Mouse (Mus musculus) bone marrow macrophage, adult 2 months (primary cell): ENCODE data around the gene Fam172a. TPM values are rescaled to one million over a fixed set of nuclear protein-coding genes. Genes with fewer than 3 reads are reported as not detected.

Experiments
- H3K27ac ChIP-seq: 2 replicates; pipeline ENCODE4 v1.5.1; 2012; ENCODE audit warnings: low read depth, low read length; ENCODE audit not compliant: insufficient read depth
- H3K4me1 ChIP-seq: 2 replicates; pipeline ENCODE4 v1.6.1; 2012; ENCODE audit warnings: low read length; ENCODE audit not compliant: control insufficient read depth, insufficient read depth
- H3K4me3 ChIP-seq: 2 replicates; pipeline ENCODE4 v1.5.1; 2012; ENCODE audit warnings: mild to moderate bottlenecking, low read length, moderate library complexity; ENCODE audit not compliant: insufficient read depth
- CTCF ChIP-seq: IDR thresholded peaks from 2 replicates; pipeline ENCODE4 v1.5.1; 2012; ENCODE audit warnings: low read depth, mild to moderate bottlenecking, low read length, moderate library complexity
- POLR2A ChIP-seq: IDR thresholded peaks from 2 replicates; pipeline ENCODE4 v1.6.1; 2012; ENCODE audit warnings: mild to moderate bottlenecking, low read depth, low read length, borderline replicate concordance
- polyA plus RNA-seq: library from polyadenylated mRNA; stranded (reverse); fragments of >200 nt; gene quantifications from 2 replicates; pipeline ENCODE4 v1.2.4, GENCODE M21; 2012; ENCODE audit not compliant: missing spikeins, insufficient read depth, insufficient read length

Fam172a gene
- polyA plus RNA-seq, 1 experiment: 28.4 TPM

DNA sequence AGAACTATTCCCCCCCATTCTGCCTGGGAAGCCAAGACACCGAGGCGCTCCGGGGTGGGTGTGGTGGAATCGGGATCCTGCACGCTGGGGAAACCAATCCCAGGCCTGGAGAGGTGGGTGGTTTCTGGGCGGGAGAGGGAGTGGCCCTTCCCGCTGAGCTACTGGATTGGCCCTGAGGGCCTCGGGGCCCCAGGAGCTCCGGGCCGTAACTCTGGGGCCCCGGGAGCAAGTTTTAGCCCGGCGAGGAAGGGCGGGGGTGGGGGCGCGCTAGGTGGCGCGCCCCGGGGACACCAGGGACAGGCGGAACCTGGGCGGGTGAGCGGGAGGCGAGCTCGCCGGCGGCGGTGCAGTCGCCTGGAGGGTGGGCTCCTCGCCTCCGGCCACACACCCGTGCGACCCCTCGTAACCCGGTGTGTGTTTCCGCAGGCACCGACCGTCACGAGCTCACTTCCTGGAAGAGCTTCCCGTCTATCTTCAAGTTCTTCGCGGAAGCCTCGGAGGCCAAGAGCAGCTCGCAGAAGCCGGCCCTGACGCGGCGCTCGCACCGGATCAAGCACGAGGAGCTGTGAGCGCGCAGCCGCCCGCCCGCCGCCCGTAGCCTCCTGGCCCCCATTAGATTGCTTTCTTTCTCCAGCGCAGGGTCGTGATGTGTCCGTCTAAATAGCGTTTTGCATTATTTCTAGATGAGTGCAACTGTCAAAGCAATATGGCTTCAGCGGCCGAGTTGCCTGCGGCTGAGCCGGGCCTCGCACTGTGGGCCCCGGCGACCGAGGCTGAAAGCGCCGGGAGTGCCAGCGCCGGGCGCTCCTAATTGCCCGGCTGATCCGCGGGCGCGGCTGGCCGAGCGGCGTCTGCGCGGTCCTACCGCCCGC is 461.5 kb downstream of the Fam172a start:
- H3K4me1 ChIP-seq: peaks cover 3% of the 10 kb centered on the region; the same call in 1 of the 2 replicates
- TF ChIP-seq CTCF (no peak), POLR2A (no peak)
- peak overlapping the region; percentile 70 for H3K4me3 ChIP-seq
- H3K27ac ChIP-seq: no peak overlapping the region

DNA sequence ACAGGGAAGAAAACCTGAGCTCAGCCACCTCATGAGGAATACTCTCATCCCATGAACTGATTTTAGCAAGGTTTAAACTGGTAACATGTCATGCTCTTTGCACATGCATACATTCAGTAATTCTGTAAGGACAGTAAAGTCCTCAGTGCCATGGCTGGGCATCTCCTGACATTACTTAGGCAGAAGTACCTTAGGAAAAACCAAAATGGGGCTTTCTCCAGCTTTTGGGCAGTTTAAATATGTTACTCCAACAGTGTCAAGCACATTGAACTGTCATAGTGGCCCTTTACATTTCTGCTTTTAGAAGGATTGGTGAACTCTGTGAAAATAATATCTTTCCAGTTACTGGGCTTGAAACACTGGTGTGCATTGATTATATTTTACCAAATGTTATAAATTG is 463.1 kb downstream of the Fam172a start:
- TF ChIP-seq POLR2A (no peak), CTCF (no peak)
- Histone ChIP-seq H3K27ac (no peak overlapping the region), H3K4me1 (peaks cover 3% of the 10 kb centered on the region; the same call in 1 of the 2 replicates), H3K4me3 (no peak overlapping the region)

DNA sequence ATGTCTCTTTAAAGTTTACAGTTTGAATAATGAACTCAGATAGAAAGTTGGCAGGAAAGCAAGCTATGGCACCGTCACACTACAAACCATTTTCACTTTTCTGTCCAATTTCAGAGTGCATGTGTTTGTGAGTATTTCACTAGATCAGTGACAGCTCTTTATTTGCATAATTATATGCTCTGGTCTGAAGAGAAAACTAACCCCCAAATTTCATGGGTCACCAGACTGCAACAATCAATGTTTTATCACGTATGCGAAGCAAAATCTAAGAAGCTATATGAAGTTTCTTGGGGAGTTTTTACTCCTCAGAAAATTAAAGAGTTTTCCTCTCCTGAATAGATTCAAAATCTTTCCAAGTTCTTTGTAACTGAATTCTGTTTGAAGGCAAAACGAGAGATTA is 466.3 kb downstream of the Fam172a start:
- Histone ChIP-seq H3K4me3 (no peak overlapping the region), H3K4me1 (peaks cover 3% of the 10 kb centered on the region; the same call in 1 of the 2 replicates), H3K27ac (no peak overlapping the region)
- TF ChIP-seq CTCF (no peak), POLR2A (no peak)

DNA sequence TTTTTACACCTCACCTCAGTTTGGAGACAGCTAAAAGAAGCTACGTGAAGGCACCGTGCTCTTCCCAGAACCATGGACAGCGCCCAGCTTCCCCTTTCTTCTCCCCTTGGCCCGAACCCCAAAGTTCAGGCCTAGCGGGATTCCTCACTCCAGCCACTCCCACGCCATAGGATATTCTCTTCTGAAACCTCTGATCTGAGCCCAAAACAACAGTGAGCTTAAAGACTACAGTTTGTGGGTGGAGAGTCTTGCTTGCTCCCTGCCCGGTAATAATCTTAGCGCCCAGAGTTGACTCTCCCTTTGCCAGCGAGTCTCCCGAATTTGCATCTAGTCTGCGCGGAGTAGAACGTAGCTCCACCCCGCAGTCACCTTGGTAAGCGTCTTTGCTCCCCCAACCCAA is 469.5 kb downstream of the Fam172a start:
- Histone ChIP-seq H3K27ac (no peak overlapping the region), H3K4me3 (no peak overlapping the region), H3K4me1 (no peaks in the 10 kb centered on the region)
- TF ChIP-seq CTCF (no peak), POLR2A (no peak)

DNA sequence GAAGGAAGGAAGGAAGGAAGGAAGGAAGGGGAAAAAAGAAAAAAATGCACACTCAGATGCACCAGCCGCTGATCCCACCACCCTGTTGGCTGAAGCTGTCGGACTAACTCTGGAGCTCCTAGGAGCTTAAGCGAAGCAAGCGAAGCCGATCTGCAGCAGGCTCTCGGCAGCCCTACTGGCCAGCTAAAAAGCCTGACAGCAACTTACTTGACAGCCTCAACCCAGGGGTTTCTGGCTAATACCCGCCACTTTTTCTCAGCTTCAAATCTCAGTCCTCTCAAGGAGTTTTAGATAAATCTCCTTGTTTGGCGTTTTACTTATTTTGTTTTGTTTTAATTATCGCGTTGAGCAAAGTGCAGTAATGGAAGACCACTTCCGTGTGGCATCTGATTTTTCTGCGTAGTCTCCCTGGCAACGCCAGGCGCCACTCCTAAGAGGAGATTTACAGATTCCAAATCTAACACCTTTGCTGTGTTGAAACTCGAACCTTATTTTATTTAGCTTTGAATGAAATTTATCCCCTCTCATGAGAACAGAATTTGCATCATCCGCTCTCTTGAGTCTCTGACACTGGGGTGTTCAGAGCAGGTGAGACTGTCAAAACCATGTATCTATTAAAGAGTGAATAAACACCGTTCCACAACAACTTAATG is 470.3 kb downstream of the Fam172a start:
- TF ChIP-seq CTCF (no peak), POLR2A (no peak)
- Histone ChIP-seq H3K27ac (no peak overlapping the region), H3K4me3 (no peak overlapping the region), H3K4me1 (no peaks in the 10 kb centered on the region)

DNA sequence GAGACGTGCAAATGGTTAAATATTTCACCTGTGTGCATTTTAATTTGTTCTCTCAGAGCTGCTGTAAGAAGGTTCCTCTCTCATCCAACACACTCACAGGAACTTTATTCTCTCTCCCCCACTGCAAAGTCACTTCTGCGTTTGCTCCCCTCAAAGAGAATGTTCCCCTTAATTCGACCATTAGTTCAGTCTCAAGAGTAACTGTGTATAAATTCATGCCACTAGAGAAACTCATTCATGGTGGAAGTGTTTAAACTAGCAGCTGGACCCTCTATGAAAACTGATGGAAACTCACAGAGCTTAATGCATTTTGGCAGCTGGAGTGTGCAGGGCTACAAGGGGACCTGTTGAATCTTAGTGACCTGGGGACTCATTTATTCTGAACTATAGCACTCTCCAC is 471.0 kb downstream of the Fam172a start:
- no peak overlapping the region for H3K27ac ChIP-seq
- no peaks in the 10 kb centered on the region for H3K4me1 ChIP-seq
- no peak for TF ChIP-seq POLR2A
- TF ChIP-seq CTCF: no peak
- no peak overlapping the region for H3K4me3 ChIP-seq

DNA sequence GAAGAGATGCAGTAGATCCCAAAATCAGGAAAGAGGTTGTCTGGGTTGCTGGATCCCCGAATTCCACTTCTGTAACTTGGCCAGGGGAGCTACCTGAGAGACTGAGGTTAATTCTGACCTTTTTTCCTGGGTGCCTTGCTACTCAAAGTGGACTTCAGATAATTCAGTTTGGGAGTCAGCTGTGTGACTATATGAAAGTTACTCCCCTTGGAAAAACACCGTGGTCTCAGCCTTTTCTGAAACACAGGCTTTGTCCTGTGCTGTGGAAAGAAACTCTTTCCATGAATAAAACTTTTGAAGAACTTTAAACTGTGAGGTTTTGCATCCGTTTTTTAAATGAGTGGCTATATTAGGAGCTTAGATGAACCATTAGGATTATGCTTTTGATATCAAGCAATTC is 472.4 kb downstream of the Fam172a start:
- Histone ChIP-seq H3K4me1 (no peaks in the 10 kb centered on the region), H3K27ac (no peak overlapping the region), H3K4me3 (no peak overlapping the region)
- TF ChIP-seq POLR2A (no peak), CTCF (no peak)

DNA sequence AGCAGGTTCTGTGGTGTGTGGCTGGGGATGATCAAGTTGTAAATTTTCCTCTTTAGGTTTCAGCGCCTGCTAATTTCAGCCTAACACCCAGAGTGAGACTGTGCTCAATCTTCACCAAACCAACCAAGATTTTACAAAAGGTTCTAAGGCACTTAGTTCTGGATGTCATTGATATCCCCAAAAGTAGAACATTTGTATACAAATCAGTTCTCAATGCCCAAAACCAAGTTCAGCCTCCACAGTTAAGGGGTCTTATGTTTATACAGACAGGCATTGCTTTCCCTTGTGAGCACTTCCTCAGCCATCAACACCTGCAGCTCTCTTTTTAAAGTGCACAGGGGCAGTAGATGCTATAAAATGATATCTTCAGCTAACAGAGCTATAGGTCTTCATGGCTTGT is 473.1 kb downstream of the Fam172a start:
- TF ChIP-seq CTCF (no peak), POLR2A (no peak)
- Histone ChIP-seq H3K4me1 (no peaks in the 10 kb centered on the region), H3K4me3 (no peak overlapping the region), H3K27ac (no peak overlapping the region)

DNA sequence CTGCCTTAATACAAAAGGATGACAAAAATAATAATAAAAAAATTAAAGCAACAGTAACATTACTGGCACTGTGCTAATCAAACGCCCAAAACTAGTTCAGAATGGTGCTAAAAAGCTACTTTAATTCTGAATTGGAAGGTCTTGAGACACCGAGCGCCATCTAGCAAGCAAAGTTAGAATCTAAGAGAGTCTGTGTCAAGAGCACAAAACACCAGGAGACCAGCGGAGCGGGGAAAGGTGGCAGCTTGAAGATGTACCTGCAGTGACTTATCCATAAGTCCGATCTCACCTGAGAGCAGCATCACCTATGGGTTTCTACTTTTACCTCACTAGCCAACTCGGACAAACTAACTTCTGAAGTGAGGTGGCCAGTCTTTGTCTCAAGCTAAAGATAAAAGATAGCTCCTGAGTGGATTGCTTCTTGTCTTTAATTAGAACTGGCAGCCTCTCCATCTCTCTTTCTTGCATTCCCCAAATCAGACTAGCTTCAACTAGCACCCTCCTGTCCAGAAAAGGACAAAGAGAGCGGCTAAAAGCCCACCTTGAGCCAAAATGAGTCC is 474.1 kb downstream of the Fam172a start:
- no peak overlapping the region for H3K4me3 ChIP-seq
- H3K4me1 ChIP-seq: no peaks in the 10 kb centered on the region
- no peak for TF ChIP-seq CTCF
- TF ChIP-seq POLR2A: no peak
- no peak overlapping the region for H3K27ac ChIP-seq
